Mouse (Mus musculus) B cell, adult 2 months (primary cell): ENCODE results near the gene Kif6.

Source experiments
- DNase-seq, 2 experiments: peaks; one replicate each; pipeline ENCODE4 v3.0.0; 2022

Gene Kif6

DNA sequence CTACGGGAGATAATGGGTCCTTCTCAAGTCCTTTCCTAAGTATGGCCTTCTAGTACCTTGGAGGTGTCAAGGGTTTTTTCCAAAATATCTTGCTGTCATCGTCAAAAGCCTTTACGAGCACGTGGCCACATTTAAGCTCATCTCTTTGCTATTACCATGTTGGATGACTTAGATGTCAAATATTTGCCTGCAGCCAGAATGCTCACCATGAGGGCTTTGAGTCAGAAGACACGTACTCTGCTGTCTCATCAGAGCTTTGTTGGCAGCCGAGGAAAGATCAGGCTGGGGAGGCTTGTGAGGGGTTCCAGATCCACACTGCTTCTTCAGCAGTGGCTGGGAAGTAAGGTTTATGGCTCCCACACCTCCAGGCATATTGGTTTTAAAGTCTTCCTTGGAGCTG lies 53.4 kb downstream of the Kif6 start:
- no peak for DNase-seq

DNA sequence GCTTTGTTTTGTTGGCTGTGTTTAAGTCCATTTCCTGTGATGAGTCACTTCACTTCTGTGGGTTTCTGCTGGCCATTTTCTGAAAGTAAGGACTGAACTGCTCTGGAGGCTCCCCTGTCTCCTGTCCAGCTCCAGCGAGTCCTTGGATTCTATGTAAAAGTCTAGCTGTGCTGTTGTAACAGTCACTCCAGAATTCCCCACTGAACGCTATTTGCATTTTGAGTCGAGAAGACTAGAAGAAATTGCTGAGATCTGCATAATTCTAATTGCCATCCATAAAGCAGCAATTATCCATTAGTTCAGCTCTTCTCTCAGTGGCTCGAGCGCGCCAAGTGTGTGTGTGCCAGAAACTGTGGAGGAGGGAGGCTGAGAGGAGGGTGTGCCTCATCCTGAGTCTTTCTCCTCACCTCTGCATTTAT lies 57.0 kb downstream of the Kif6 start:
- DNase-seq: no peak

DNA sequence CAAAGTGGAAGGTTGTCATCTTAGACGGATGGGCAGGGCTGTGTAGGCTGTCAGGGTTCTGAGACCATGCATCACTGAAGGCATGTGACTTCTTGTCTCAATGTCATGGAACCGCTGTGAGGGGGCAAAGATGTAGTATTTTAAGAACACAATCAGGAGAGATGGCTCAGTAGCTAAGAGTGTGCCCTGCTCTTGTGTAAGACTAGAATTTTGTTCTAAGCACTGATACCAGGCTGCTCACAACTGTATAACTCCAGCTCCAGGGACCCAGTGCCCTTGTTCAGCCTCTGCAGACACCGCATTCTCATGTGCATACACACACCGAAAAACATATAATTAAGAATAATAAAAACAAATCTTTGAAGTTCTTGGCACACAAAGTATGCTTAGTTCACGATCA lies 57.5 kb downstream of the Kif6 start:
- DNase-seq: no peak

DNA sequence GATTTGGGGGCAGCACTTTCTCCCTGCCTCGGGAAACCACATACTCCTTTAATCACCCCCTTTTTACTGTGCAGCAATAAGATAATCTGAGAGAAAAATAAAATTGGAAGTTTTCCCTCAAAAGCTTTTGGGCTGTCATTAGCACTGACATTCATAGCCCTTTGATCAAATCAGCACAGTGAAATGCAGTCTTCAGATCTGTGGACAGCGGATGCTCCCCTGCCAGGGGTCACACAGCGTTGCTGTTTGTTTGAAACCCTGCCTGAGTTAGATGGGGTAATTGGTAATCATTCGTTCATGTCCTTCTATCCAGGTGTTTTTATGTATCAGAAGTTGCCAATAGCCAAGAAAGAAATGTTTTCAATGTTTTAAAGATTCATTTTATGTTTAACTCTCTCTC lies 60.7 kb downstream of the Kif6 start:
- DNase-seq: no peak

DNA sequence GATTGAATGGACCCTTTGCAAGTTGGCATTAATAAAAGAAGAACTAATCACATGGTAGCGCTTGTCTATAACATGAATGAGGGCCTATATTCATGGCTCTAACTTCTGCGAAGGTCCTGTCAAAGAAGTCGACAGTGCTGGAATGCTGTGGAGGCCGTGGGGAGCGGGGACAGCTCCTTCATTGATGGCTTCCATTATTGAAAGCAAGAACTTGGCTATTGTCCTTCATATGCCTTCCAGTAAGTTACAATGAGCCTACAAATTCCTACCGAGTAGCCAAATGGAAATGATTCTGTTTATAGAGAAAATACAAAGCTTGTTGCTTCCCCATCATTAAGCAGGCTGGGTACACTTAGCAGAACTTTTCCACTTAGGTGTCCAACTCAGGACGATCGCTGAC lies 66.5 kb downstream of the Kif6 start:
- DNase-seq: no peak

DNA sequence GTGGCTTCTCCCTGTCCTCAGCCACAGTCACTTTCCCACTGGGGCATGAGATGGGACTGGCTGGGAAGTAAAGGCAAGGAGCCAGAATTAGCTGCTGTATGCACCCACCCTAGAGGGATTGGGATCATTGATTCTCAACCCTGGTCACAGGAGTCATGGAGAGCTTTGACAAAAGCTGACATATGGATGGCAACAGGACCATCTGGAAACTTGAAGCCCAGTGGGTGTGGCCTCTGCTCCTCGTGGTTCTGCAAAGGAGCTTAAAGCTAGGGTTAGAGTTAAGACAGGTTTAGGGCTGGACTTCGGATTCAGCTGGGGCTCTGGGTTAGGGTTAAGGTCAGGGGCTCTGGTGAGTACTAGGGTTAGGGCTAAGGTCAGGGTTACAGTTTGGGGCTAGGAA lies 69.2 kb downstream of the Kif6 start:
- DNase-seq: no peak

DNA sequence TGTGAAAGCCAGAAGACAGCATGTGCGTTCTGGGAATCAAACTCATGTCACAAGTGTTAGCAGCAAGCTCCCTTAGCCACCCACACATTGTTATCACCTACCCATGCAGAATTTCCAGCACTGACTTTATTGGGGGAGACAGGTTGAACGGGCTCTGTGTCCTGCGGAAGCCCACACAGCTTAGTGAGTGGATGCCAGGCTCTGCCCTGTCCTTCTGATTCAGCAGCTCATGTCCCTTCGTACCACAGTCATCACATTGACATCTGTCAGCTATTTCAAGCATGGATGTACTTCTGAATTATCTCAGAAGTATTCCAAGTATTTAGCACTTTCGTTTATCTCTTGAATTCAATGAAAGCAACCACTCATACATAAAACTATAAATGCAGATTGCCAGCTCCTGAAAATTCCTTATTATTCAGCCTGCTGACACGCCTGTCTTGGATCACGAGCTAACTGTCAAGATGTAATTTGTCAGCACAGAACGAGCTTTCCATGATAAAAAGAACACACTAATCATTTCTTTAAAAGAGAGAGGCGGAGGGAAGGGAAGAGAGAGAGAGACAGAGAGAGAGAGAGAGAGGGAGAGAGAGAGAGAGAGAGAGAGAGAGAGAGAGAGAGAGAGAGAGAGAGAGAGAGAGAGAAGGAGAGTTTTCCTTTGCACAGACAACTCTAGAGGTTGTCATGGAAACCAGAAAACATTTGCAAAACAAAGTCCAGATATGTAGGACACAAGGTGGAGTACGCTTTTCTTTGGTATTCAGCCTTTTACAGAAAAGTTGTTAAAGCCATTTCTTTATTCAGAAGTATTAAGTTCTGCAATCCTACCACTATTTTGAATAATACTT lies 75.9 kb downstream of the Kif6 start:
- DNase-seq: no peak

DNA sequence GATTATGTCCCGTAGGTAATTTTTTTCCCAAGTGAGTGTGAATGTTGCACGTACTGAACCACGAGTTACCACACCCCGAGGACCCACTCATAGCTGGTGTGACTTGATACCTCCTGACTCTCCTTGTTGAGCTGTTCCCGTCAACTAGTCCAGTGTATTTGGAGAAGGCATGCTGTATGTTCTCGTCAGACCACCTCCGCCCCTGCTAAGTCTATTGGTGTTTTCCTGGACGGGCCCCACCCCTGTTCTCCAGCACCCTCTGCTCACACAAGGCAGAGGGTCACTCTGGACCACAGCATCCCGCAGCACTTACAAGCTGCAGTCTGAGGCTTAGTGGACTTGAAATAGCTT lies 76.5 kb downstream of the Kif6 start:
- DNase-seq: no peak

DNA sequence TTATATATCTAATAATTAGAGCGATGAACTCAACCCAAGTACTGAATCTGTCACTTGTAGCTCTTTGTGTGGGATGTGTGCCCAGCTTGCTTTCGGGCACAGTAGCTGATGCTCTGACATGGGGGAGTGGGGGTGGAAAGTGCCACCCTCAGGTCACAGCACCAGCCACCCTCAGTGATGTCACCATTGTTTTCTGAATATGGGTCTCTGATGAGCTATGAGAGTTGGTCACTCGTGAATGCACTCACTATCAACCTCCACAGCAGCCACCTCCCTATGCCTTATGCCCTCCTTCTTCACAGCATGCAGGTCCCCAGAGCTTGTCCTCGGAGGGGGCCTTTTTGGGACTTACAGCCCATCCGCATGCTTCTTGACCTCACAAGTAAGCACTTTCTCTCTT lies 78.3 kb downstream of the Kif6 start:
- DNase-seq: no peak

DNA sequence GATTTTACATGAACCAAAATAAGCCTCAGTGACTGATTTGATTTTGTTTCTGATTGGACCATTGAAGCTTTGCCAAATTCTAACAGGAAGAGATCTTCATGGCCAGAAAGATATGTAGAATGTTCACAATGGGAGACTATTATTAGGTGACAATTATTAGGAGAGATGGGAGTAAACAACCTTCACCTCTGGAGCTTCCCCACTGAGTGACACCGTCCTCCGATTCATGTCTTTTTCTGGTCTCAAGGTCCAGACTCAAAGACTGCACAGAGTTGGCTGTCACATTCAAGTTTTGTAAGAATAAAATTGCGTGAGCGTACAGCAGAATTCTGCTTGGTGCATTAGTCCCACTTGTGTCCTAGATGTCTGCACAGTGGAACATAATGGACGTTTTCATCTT lies 82.3 kb downstream of the Kif6 start:
- DNase-seq: no peak

DNA sequence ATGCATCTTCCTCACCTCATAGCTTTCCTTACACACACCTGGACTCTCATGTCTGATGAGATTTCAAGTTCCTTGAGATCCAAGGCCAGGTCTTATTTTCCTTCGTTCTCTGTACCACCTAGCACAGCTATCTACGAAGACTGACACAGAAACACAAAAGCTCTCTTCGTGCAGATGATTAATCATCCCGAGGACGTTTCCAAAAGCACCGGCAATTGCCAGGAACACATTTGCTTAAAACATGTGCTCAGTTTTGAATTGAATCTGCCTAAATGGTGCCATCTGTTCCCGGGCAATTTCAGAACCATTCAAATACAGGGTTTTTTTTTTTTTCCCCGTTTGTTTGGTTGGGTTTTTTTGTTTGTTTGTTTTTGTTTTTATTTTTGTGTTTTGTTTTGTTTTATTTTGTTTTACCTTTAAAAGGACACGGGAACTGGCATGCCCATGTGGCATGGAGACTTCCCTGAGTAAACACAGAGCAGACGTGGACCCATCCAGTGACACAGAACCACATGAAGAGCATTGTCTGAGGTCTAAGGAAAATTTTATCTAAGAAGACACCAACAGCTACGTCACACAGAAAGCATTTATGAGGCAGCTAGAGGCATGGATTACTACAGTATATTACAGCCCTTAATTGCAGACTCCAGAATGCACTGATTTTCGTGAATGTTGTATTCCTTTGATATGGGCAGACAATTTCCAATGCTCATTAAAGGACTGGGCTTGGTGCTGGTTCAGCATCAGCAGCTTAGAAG lies 88.7 kb downstream of the Kif6 start:
- DNase-seq: no peak

DNA sequence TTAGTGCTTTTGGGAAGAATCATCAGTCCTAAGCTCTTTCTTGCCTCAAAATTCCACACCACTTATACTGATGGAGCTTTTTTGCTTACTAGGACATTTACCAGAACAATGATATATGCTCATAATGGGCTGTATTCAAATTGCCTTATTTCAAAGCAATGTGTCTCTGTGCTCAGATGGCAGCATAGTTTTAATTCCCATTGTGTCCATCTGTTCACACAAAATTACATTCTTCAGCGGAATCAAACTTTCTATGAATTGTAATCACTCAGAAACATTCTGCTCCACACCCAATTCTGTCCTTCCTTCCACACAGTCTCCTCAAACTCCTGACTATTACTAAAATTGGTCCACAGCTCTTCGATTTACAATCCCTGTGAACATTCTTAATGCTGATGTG lies 94.3 kb downstream of the Kif6 start:
- no peak for DNase-seq

DNA sequence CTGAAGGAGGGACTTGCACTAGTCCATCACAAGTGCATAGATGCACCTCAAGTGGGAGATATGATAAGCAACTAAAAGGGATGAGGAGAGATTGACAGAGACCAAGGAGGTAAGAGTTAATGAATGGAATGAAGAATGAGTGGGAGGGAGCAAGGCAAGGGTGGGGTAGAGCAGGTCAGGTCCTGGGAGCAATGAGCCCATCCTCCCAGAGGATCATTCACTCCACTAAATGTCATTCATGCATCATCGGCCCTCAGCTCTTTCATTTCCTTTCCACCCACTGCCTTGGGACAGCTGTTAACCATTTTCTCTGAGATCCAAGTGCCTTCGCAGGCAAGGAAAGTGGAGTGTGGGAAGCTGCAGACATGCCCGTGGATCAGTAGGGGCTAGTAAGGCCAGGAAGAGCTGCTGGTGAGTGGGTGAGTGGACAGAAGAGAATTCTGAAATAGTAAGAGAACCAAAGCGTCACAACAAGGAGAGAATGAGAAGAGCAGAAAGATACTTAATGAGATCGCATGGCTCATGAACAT lies 95.2 kb downstream of the Kif6 start:
- no peak for DNase-seq

DNA sequence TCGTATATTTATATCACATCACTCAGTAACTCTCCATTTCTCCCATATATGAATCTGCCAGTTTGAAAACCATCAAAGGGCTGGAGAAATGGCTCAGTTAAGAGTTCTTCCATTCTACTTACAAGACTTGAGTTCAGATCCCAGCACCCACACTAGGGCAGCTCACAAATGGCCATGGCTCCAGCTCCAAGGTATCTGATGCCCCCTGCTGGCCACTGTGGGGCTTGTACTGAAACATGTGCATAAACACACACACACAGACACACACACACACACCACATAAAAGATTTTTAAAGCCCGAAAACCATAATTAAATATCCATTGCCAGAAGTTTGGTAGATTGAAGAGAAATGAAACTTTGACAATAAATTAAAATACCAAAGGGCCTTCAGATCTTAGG lies 111.3 kb downstream of the Kif6 start:
- DNase-seq: no peak

DNA sequence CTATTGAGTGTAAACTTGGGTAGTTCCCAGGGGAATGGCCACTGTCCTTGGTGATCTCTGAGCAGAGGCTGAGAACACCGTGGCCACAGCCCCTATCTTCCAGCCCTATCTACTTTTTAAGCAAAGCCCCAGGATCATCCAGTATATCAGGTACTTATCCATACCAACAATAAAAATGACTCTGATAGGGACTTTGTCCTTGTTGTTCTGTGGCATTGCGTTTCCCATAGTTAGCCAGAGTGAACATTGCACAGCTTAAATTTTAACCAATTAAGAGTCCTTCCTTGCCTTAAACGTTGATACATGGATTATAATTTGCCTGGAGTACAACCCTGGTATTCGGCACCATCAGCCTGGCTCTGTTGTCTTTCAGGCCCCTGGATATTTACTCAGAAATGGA lies 112.0 kb downstream of the Kif6 start:
- no peak for DNase-seq

DNA sequence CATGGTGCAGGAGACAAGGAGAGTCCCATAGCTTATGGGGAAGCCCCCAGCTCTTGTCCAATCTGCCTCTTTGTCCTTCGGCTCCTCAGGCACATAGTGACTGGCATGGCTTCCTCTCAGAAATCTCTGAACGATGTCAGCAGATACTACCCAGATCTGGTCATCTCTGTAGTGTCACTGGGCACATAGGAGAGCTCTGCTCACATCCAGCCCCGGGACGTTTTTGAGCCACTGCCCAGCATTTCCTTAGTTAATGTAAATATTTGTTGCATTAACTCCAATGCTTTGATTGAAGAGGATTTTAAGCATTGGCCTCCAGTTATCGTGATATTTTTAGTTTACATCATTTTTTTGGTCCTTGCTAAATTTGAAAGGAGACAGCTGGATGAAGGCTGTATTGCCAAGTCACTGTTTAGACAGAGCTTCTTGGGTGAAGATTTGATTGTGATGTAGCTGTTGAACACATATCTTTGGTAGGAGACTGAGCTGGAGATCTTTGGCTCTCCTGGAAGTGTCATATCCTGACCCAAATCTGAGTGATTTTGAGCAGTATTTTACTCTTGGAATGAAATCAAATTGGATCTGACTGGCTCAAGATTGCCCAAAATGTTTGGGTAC lies 112.6 kb downstream of the Kif6 start:
- DNase-seq: no peak

DNA sequence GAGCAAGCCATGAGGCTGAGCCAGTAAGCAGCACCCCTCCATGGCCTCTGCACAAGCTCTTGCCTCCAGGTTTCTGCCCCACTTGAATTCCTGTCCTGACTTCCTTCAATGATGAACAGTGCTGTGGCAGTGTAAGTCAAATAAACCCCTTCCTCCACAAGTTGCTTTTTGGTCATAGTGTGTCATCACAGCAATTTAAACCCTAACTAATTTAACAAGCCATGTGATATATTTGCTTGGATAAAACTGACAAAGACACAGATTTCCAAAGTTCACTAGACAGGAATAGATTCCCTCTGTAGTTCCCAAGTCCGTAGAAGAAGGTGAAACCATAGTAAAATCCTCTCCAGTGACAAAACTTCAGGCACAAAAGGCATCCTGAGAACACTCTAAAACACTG lies 114.9 kb downstream of the Kif6 start:
- no peak for DNase-seq

DNA sequence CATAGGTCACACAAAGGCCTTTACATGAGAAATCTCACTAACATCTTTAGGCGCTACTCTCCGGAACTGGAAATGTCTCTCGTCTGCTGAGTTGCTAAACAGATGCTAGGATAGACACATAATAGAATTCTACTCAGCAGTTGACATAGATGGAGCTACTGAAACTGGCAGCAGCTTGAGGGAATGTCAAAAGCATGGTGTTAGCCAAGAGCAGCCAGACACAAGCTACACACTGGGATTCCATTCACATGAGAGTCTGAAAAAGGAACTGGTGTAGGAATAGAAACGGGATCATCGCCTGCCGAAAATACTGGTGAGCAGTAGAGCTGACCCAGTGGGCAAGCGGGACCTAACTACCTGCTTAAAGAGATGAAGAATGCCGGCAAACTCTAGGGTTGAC lies 117.8 kb downstream of the Kif6 start:
- no peak for DNase-seq

DNA sequence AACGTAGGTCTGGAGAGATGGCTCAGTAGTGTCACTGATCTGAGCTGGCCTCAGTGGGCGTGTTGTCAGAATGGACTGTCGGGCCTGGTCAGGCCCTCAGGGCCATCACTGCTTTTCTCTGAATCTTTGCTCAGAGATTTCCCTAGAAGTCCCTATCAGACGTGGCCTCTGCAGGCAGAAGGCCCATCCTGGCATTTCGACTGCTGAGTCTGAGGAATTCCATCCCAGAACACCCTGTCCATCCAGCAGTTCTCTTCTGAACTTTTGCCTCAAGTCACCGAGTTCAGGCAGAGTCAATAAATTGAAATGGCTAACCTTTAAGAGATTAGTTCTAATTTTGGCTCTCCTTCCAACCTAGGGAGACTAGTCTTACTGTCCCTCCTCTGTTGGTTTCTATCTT lies 119.1 kb downstream of the Kif6 start:
- no peak for DNase-seq

DNA sequence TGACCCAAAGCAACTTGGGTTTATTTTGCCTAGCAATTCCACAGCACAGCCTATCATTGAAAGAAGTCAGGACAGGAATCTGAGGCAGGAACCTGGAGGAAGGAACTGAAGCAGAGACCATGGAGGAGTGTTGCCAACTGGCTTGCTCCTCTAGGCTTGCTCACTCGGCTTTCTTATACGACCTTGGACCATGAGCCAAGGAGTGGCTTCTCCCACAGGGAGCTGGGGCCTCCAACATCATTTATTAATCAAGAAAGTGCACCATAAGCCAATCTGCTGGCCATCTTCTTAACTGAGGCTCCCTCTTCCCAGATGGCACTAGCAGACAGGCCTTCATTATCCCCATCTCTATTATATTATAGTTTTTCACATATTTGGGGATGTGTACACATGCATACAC lies 119.8 kb downstream of the Kif6 start:
- DNase-seq: no peak

DNA sequence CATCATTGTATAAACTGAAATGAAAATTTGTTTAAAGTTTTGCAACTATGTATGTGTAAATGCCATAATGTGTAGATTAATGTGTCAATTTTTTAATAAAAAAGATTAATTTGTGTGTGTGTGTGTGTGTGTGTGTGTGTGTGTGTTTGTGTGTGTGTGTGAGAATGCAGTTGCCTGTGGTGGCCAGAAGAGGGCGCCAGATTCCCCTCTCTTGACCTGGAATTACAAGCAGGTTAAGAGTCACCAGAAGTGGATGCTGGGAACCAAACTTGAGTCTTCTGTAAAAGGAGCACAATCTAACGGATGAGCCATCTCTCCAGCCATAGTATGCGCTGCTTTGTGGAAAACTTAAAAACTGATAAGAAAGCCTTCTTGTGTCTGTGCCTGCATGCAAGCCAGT lies 121.4 kb downstream of the Kif6 start:
- DNase-seq: no peak

DNA sequence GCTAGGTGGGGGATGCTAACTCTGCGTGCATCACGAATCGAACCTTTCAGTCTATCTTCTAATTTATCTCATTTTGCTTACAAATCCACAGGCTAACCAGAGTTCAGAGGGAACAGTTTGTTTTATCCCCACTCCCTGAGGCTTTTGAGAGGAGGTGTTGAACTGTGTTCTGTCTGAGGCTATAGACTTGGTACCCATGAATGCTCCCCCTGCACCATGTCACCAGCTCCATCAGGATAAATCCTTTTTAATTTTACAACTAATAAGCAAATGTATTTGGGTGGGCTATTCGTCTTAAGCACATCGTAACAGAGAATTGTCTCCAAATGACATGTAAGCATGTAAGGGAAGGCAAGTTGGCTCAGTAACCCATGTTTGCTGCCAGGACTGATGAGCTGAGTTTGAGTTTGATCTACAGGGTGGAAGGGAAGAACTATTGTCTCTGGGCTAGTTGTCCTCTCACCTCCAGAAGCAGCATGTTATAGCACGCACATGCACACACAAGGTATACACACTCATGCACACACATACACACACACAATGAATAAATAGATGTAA lies 122.4 kb downstream of the Kif6 start:
- no peak for DNase-seq

DNA sequence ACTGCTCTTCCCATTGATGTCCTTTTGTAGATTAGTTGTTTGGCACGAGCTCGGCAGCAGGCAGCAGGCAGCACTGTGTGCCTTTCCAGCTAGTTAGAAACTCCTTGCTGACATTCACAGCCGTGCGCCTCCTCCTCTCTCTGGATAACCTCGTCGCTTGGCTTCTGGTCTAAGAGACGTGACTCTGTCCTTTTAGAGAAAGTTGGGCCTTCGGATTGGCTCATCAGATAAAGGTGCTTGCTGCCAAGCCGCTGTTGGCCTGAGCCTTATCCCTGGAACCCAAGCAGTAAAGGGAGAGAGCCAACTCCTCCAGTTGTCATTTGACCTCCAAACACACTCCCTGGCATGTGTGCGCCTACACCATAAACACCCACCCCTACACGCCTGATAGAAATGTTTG lies 123.4 kb downstream of the Kif6 start:
- no peak for DNase-seq
